Comparison of ENCODE assay signal across 8 mouse cellular contexts in genomic region chr14:60252004-60253000, GRCm38 (mm10). TPM values are rescaled to one million over a fixed set of nuclear protein-coding genes. Genes with fewer than 3 reads are reported as not detected.
DNase-seq lines count a peak whose midpoint lies in the region; ATAC-seq and TF ChIP-seq lines count a peak whose summit lies in the region.

No protein-coding gene starts in this region.

- ATAC-seq in lung, embryonic 14.5 days (ENCODE audit: insufficient read depth): no peak; the same call in 1 of the 2 replicates
- ATAC-seq in intestine, postnatal 0 days: no peak
- peak; percentile 13; the same call in 1 of the 2 replicates for ATAC-seq in midbrain, embryonic 12.5 days (ENCODE audit: low FRiP score, low read depth)

- TF ChIP-seq CTCF in lung, embryonic 14.5 days (IDR thresholded peaks at IDR 0.05; ENCODE audit: low read depth): 0 out of 2 replicates have a peak, but pooled peaks have one; percentile 9
- TF ChIP-seq CTCF in bone marrow, adult 2 months (IDR thresholded peaks at IDR 0.05; ENCODE audit: control insufficient read depth, insufficient read depth, low read length): no peak
- TF ChIP-seq CTCF in embryonic fibroblast, embryonic 13.5 days (IDR thresholded peaks at IDR 0.05; ENCODE audit: borderline replicate concordance, insufficient read depth, low read length): no peak
- no peak for TF ChIP-seq CTCF in intestine, postnatal 0 days (IDR thresholded peaks at IDR 0.05; ENCODE audit: low read depth)

- H3K27me3 ChIP-seq in lung, embryonic 14.5 days (ENCODE audit: insufficient read depth, low read length): no peaks in the 10 kb centered on the region
- H3K27me3 ChIP-seq in intestine, postnatal 0 days (replicated peaks; ENCODE audit: control insufficient read depth, insufficient read depth, low read length): no peaks in the 10 kb centered on the region
- no peaks in the 10 kb centered on the region for H3K27me3 ChIP-seq in midbrain, embryonic 12.5 days

- peak overlapping the region; percentile 95 for H3K4me3 ChIP-seq in lung, embryonic 14.5 days (ENCODE audit: low read depth, low read length)
- peak overlapping the region; percentile 96 for H3K4me3 ChIP-seq in bone marrow, adult 2 months (replicated peaks; ENCODE audit: control insufficient read depth, low read depth, low read length)
- peak overlapping the region; percentile 73 for H3K4me3 ChIP-seq in embryonic fibroblast, embryonic 13.5 days (ENCODE audit: insufficient read depth, low read length)
- H3K4me3 ChIP-seq in intestine, postnatal 0 days (ENCODE audit: low read depth, low read length): peak overlapping the region; percentile 82
- peak overlapping the region; percentile 75 for H3K4me3 ChIP-seq in midbrain, embryonic 12.5 days

- peak overlapping the region; percentile 86 for H3K4me2 ChIP-seq in lung, embryonic 14.5 days
- H3K4me2 ChIP-seq in intestine, postnatal 0 days (replicated peaks; ENCODE audit: low read depth): peak overlapping the region; percentile 86
- H3K4me2 ChIP-seq in midbrain, embryonic 12.5 days (replicated peaks): peak overlapping the region; percentile 70

- no peaks in the 10 kb centered on the region for H3K9me3 ChIP-seq in lung, embryonic 14.5 days (ENCODE audit: low read depth, low read length)
- H3K9me3 ChIP-seq in intestine, postnatal 0 days (ENCODE audit: control insufficient read depth): no peaks in the 10 kb centered on the region
- no peaks in the 10 kb centered on the region for H3K9me3 ChIP-seq in midbrain, embryonic 12.5 days

- H3K9ac ChIP-seq in lung, embryonic 14.5 days: peak overlapping the region; percentile 76
- H3K9ac ChIP-seq in intestine, postnatal 0 days (ENCODE audit: low read depth, low read length): peak overlapping the region; percentile 83
- H3K9ac ChIP-seq in midbrain, embryonic 12.5 days (replicated peaks): peak overlapping the region; percentile 84

- peak; percentile 20 for DNase-seq in lung, embryonic 14.5 days
- DNase-seq in lung, postnatal 25 days (ENCODE audit: low spot score): no peak
- no peak for DNase-seq in natural killer cell, adult 2 months (ENCODE audit: low spot score in 2 of 2)
- DNase-seq in frontal cortex, postnatal 25 days (ENCODE audit: low spot score in 2 of 2): no peak

- no peaks in the 10 kb centered on the region for H3K36me3 ChIP-seq in lung, embryonic 14.5 days (ENCODE audit: insufficient read depth)
- H3K36me3 ChIP-seq in intestine, postnatal 0 days (ENCODE audit: control insufficient read depth, insufficient read depth): no peaks in the 10 kb centered on the region
- H3K36me3 ChIP-seq in midbrain, embryonic 12.5 days: no peaks in the 10 kb centered on the region

- WGBS in lung, embryonic 14.5 days: 17% methylated on average over 15 of the region's 15 CpGs
- 25% methylated on average over 15 of the region's 15 CpGs for WGBS in bone marrow, adult 2 months
- WGBS in intestine, postnatal 0 days: 17% methylated on average over 15 of the region's 15 CpGs
- 22% methylated on average over 15 of the region's 15 CpGs for WGBS in midbrain, embryonic 12.5 days

- peak overlapping the region; percentile 94 for H3K27ac ChIP-seq in lung, embryonic 14.5 days (ENCODE audit: low read depth)
- peak overlapping the region; percentile 85 for H3K27ac ChIP-seq in bone marrow, adult 2 months (ENCODE audit: control insufficient read depth, insufficient read depth, low read depth, low read length, poor library complexity)
- H3K27ac ChIP-seq in embryonic fibroblast, embryonic 13.5 days (ENCODE audit: insufficient read depth, low read length): peak overlapping the region; percentile 78
- peak overlapping the region; percentile 92 for H3K27ac ChIP-seq in intestine, postnatal 0 days (ENCODE audit: low read depth, low read length)
- H3K27ac ChIP-seq in midbrain, embryonic 12.5 days (replicated peaks): peak overlapping the region; percentile 89

- H3K4me1 ChIP-seq in lung, embryonic 14.5 days (ENCODE audit: insufficient read depth): peaks cover 2% of the 10 kb centered on the region; the same call in 1 of the 2 replicates
- H3K4me1 ChIP-seq in bone marrow, adult 2 months (ENCODE audit: control insufficient read depth, insufficient read depth, low read length): no peaks in the 10 kb centered on the region; the same call in 1 of the 2 replicates
- H3K4me1 ChIP-seq in embryonic fibroblast, embryonic 13.5 days (ENCODE audit: control insufficient read depth, insufficient read depth, low read length): no peaks in the 10 kb centered on the region; the same call in 1 of the 2 replicates
- H3K4me1 ChIP-seq in intestine, postnatal 0 days (replicated peaks; ENCODE audit: control insufficient read depth, insufficient read depth, low read length): no peaks in the 10 kb centered on the region
- peaks cover 20% of the 10 kb centered on the region for H3K4me1 ChIP-seq in midbrain, embryonic 12.5 days

- no peak for TF ChIP-seq POLR2A in bone marrow, adult 2 months (IDR thresholded peaks at IDR 0.05; ENCODE audit: borderline replicate concordance, control insufficient read depth, low read depth, low read length)
- no peak for TF ChIP-seq POLR2A in embryonic fibroblast, embryonic 13.5 days (IDR thresholded peaks at IDR 0.05; ENCODE audit: low read depth, low read length)

RNA-seq across cellular contexts. Expression of gene Gm49336, which starts 1.0 kb away (rescaled TPM):
- 62.2 and 65.8 TPM in 2 replicates for polyA plus RNA-seq in lung, embryonic 14.5 days (2014; fragmentation: Nextera tagmentation; extraction: Ambion mirVana)
- polyA plus RNA-seq in bone marrow, adult 2 months (2011; ENCODE audit: insufficient read depth, insufficient read length, low replicate concordance, missing spikeins): 13.9 and 15.1 TPM in 2 replicates
- polyA plus RNA-seq in embryonic fibroblast, embryonic 13.5 days (2011; ENCODE audit: insufficient read length, low read depth, missing spikeins): 56.7 and 80.4 TPM in 2 replicates
- polyA plus RNA-seq in intestine, postnatal 0 days (2015; fragmentation: Nextera tagmentation; extraction: Ambion mirVana): 16.6 and 17.4 TPM in 2 replicates
- 67.6 and 72.1 TPM in 2 replicates for polyA plus RNA-seq in midbrain, embryonic 12.5 days (2016; fragmentation: Nextera tagmentation; extraction: Ambion mirVana)

RNA-seq across cellular contexts. Expression of gene Nupl1, which starts 1.1 kb away (rescaled TPM):
- not detected in 2 replicates for polyA plus RNA-seq in lung, embryonic 14.5 days (2014; fragmentation: Nextera tagmentation; extraction: Ambion mirVana)
- polyA plus RNA-seq in bone marrow, adult 2 months (2011; ENCODE audit: insufficient read depth, insufficient read length, low replicate concordance, missing spikeins): 0.45 TPM in 1 of 2 replicates, not detected in the other
- not detected in 2 replicates for polyA plus RNA-seq in embryonic fibroblast, embryonic 13.5 days (2011; ENCODE audit: insufficient read length, low read depth, missing spikeins)
- polyA plus RNA-seq in intestine, postnatal 0 days (2015; fragmentation: Nextera tagmentation; extraction: Ambion mirVana): not detected in 2 replicates
- polyA plus RNA-seq in midbrain, embryonic 12.5 days (2016; fragmentation: Nextera tagmentation; extraction: Ambion mirVana): not detected in 2 replicates

RNA-seq across cellular contexts. Expression of gene Mtmr6, which starts 12.7 kb away (rescaled TPM):
- 34.0 and 34.9 TPM in 2 replicates for polyA plus RNA-seq in lung, embryonic 14.5 days (2014; fragmentation: Nextera tagmentation; extraction: Ambion mirVana)
- 10.6 and 18.6 TPM in 2 replicates for polyA plus RNA-seq in bone marrow, adult 2 months (2011; ENCODE audit: insufficient read depth, insufficient read length, low replicate concordance, missing spikeins)
- 88.1 and 93.8 TPM in 2 replicates for polyA plus RNA-seq in embryonic fibroblast, embryonic 13.5 days (2011; ENCODE audit: insufficient read length, low read depth, missing spikeins)
- 16.9 and 17.8 TPM in 2 replicates for polyA plus RNA-seq in intestine, postnatal 0 days (2015; fragmentation: Nextera tagmentation; extraction: Ambion mirVana)
- 56.0 and 57.9 TPM in 2 replicates for polyA plus RNA-seq in midbrain, embryonic 12.5 days (2016; fragmentation: Nextera tagmentation; extraction: Ambion mirVana)

RNA-seq across cellular contexts. Expression of gene Atp8a2, which starts 55.3 kb away (rescaled TPM):
- 0.95 and 1.6 TPM in 2 replicates for polyA plus RNA-seq in lung, embryonic 14.5 days (2014; fragmentation: Nextera tagmentation; extraction: Ambion mirVana)
- 0.11 and 0.20 TPM in 2 replicates for polyA plus RNA-seq in bone marrow, adult 2 months (2011; ENCODE audit: insufficient read depth, insufficient read length, low replicate concordance, missing spikeins)
- polyA plus RNA-seq in embryonic fibroblast, embryonic 13.5 days (2011; ENCODE audit: insufficient read length, low read depth, missing spikeins): 0.09 and 0.12 TPM in 2 replicates
- polyA plus RNA-seq in intestine, postnatal 0 days (2015; fragmentation: Nextera tagmentation; extraction: Ambion mirVana): 3.8 and 5.1 TPM in 2 replicates
- 16.1 and 18.1 TPM in 2 replicates for polyA plus RNA-seq in midbrain, embryonic 12.5 days (2016; fragmentation: Nextera tagmentation; extraction: Ambion mirVana)
